Mouse (Mus musculus) gastrocnemius, postnatal 25 days (tissue): Measurements from ENCODE around the gene Olfr294. TPM values are rescaled to one million over a fixed set of nuclear protein-coding genes. Genes with fewer than 3 reads are reported as not detected.

Experiments used
- DNase-seq: peaks from one replicate; pipeline ENCODE4 v3.0.0; 2022
- long read RNA-seq, 2 experiments: library from polyadenylated mRNA; stranded (forward); transcript quantifications; one replicate each; pipeline ENCODE4 v2.0.0; 2021
- total RNA-seq, 2 experiments: library from RNA; stranded (reverse); gene quantifications; 1 replicate in 1 of 2; 2 replicates in 1 of 2; pipeline ENCODE4 v1.2.3; 2021

The Olfr294 gene
- total RNA-seq = not detected
- long read RNA-seq, experiment 1 = 0 reads
- long read RNA-seq, experiment 2 = 0 reads

DNA sequence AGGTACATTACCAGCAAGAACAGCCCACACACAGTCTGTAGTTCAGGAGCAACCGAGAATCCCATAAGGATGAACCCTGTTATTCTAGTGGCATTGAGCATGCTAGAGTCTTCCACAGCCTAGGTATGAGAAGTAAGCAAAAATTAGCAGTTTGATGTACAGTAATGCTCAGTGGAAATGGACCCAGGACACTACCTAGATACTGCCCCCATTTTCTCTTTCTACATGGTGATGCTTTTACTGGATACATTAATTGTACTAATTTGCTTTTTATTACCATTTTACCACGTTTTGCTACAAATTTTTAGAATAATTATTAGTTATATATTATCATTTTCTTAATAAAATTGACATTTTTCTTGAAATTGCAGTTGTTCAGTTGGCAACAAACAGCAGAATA, at the start of gene Olfr294:
Gene Olfr294, minus strand, starts transcription at position 101 of the 400 bp plus-strand sequence.
- DNase-seq = no peak

DNA sequence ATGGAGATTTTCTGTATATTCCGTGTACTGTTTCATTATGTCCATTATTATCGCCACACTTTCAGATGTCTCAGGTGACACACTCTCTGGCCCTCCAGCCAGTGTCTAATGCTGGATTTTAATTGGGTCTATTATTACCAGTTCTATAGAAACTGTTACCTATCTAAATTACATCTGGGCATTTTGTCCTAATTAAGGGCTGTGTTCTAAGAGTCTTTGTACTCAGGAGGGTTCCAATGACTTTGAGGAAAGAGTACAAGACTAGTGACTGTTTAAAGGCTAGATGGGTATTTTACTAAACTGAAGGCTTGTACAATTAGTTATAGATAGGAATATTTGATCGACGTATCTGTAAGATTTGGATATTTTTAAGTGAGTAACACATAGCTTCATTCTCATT, 32.3 kb upstream of the Olfr294 start, which contains the start of gene Olfr293:
Gene Olfr293, plus strand, starts transcription at position 301 of the 400 bp plus-strand sequence.
- no peak for DNase-seq

DNA sequence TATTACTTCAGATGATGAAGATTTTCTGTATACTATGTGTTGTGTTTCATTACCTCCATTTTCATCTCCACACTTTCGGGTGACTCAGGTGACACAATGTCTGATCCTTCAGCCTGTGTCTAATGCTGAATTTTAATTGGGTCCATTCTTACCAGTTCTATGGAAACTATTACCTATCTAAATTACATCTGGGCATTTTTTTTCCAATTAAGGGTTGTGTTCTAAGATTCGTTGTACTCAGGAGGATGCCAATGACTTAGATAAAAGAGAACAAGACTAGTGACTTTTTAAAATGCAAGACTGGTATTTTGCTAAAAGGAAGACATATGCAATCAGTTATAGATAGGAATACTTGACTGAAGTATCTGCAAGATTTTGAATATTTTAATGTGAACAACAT, 32.9 kb downstream of the Olfr294 start, which contains the start of gene Olfr295:
Gene Olfr295, plus strand, starts transcription at position 301 of the 400 bp plus-strand sequence.
- no peak for DNase-seq

Other genes starting within 250 kb of the Olfr294 start
- gene Olfr305, start 249.7 kb downstream of the Olfr294 start, total RNA-seq = not detected
- not detected for gene Olfr304, start 230.0 kb downstream of the Olfr294 start, total RNA-seq
- not detected for gene Olfr303, start 218.9 kb downstream of the Olfr294 start, total RNA-seq
- not detected for gene Olfr301, start 212.8 kb downstream of the Olfr294 start, total RNA-seq
- not detected for gene Olfr299, start 156.7 kb downstream of the Olfr294 start, total RNA-seq
- not detected for gene Olfr298, start 124.2 kb downstream of the Olfr294 start, total RNA-seq
- gene Olfr297, start 96.7 kb downstream of the Olfr294 start, total RNA-seq = not detected
- gene Olfr295, start 32.8 kb downstream of the Olfr294 start, total RNA-seq = not detected
- not detected for gene Olfr293, start 32.4 kb upstream of the Olfr294 start, total RNA-seq
- not detected for gene Olfr292, start 71.7 kb upstream of the Olfr294 start, total RNA-seq
- under 1 TPM in 1 of 2 experiments, not detected in 1; 0.13 TPM for gene Folh1, start 159.3 kb upstream of the Olfr294 start, total RNA-seq
- not detected for gene Vmn2r77, start 178.4 kb upstream of the Olfr294 start, total RNA-seq